ENCODE assay signal across 8 mouse cellular contexts in the genomic region with DNA sequence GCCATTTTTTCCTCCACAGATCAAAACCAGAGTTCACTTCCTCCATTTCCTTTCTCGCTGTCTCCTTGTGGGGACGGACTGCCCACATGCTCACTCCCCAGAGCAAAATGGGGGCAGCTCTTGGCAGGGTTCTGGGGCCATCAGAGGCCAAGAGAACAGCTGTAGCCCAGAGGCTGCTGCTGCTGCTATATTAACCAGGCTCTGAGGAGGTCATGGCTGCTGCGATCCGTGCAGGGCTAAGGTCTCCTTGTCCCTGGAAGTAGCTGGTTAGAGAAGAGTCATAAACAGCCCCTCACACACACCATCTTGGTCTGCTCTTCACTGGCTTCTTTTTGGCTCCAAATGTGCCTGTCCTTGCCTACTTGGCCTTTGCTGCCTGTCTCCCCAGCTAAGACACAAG. TPM values are rescaled to one million over a fixed set of nuclear protein-coding genes. Genes with fewer than 3 reads are reported as not detected.
A peak's percentile ranks its signal among the peaks of the same experiment; 100 is the strongest.
DNase-seq lines count a peak whose midpoint lies in the region; ATAC-seq and TF ChIP-seq lines count a peak whose summit lies in the region.

No protein-coding gene starts in this region.

- H3K27ac ChIP-seq in intestine, embryonic 14.5 days (ENCODE audit: low read depth): peak overlapping the region; percentile 60; the same call in 1 of the 2 replicates
- no peak overlapping the region; the same call in 1 of the 2 replicates for H3K27ac ChIP-seq in intestine, postnatal 0 days (ENCODE audit: low read depth, low read length)
- peak overlapping the region; percentile 26 for H3K27ac ChIP-seq in intestine, embryonic 16.5 days (ENCODE audit: low read length)
- H3K27ac ChIP-seq in limb, embryonic 15.5 days: peak overlapping the region; percentile 79

- DNase-seq in intestine, embryonic 14.5 days (ENCODE audit: low spot score): no peak
- no peak for DNase-seq in right cerebral cortex, postnatal 25 days
- DNase-seq in frontal cortex, postnatal 10 days (ENCODE audit: low spot score in 2 of 2): no peak
- DNase-seq in right cerebral cortex, postnatal 4 days: no peak

- peaks cover 17% of the 10 kb centered on the region for H3K4me1 ChIP-seq in intestine, embryonic 14.5 days (replicated peaks; ENCODE audit: control insufficient read depth, insufficient read depth, low read length)
- H3K4me1 ChIP-seq in intestine, postnatal 0 days (replicated peaks; ENCODE audit: control insufficient read depth, insufficient read depth, low read length): peaks cover 2% of the 10 kb centered on the region; the same call in 1 of the 2 replicates
- peaks cover 17% of the 10 kb centered on the region for H3K4me1 ChIP-seq in intestine, embryonic 16.5 days (ENCODE audit: control insufficient read depth, insufficient read depth, low read length)
- peaks cover 50% of the 10 kb centered on the region for H3K4me1 ChIP-seq in limb, embryonic 15.5 days

- no peak overlapping the region for H3K4me3 ChIP-seq in intestine, embryonic 14.5 days (ENCODE audit: low read depth, low read length)
- H3K4me3 ChIP-seq in intestine, postnatal 0 days (ENCODE audit: low read depth, low read length): no peak overlapping the region
- H3K4me3 ChIP-seq in intestine, embryonic 16.5 days (ENCODE audit: low read length): no peak overlapping the region
- H3K4me3 ChIP-seq in limb, embryonic 15.5 days: no peak overlapping the region

- TF ChIP-seq CTCF in intestine, postnatal 0 days (IDR thresholded peaks at IDR 0.05; ENCODE audit: low read depth): no peak

- 50% methylated on average over 4 of the region's 4 CpGs for WGBS in intestine, embryonic 14.5 days
- WGBS in intestine, postnatal 0 days: 63% methylated on average over 4 of the region's 4 CpGs
- 52% methylated on average over 4 of the region's 4 CpGs for WGBS in intestine, embryonic 16.5 days
- WGBS in limb, embryonic 15.5 days: 41% methylated on average over 4 of the region's 4 CpGs

- no peaks in the 10 kb centered on the region for H3K36me3 ChIP-seq in intestine, embryonic 14.5 days (ENCODE audit: control insufficient read depth, insufficient read depth, low read length)
- H3K36me3 ChIP-seq in intestine, postnatal 0 days (ENCODE audit: control insufficient read depth, insufficient read depth): peaks cover 8% of the 10 kb centered on the region; the same call in 1 of the 2 replicates
- H3K36me3 ChIP-seq in intestine, embryonic 16.5 days (ENCODE audit: control insufficient read depth, insufficient read depth, low read length): no peaks in the 10 kb centered on the region
- H3K36me3 ChIP-seq in limb, embryonic 15.5 days: 0 out of 2 replicates have a peak, but pooled peaks cover 3% of the 10 kb centered on the region

- H3K4me2 ChIP-seq in intestine, embryonic 14.5 days (ENCODE audit: low read length): no peak overlapping the region
- H3K4me2 ChIP-seq in intestine, postnatal 0 days (replicated peaks; ENCODE audit: low read depth): no peak overlapping the region
- H3K4me2 ChIP-seq in intestine, embryonic 16.5 days (ENCODE audit: low read depth, low read length): no peak overlapping the region
- H3K4me2 ChIP-seq in limb, embryonic 15.5 days: no peak overlapping the region

- H3K27me3 ChIP-seq in intestine, embryonic 14.5 days (replicated peaks; ENCODE audit: control insufficient read depth, insufficient read depth, low read length): no peaks in the 10 kb centered on the region
- H3K27me3 ChIP-seq in intestine, postnatal 0 days (replicated peaks; ENCODE audit: control insufficient read depth, insufficient read depth, low read length): no peaks in the 10 kb centered on the region
- H3K27me3 ChIP-seq in intestine, embryonic 16.5 days (replicated peaks; ENCODE audit: control insufficient read depth, insufficient read depth, low read length): no peaks in the 10 kb centered on the region
- H3K27me3 ChIP-seq in limb, embryonic 15.5 days: peaks cover 7% of the 10 kb centered on the region; the same call in 1 of the 2 replicates

- H3K9ac ChIP-seq in intestine, embryonic 14.5 days (ENCODE audit: low read length): no peak overlapping the region
- no peak overlapping the region for H3K9ac ChIP-seq in intestine, postnatal 0 days (ENCODE audit: low read depth, low read length)
- H3K9ac ChIP-seq in intestine, embryonic 16.5 days (ENCODE audit: low read depth, low read length): 0 out of 2 replicates have a peak overlapping the region, but pooled peaks have one; percentile 23
- no peak overlapping the region for H3K9ac ChIP-seq in limb, embryonic 15.5 days

- H3K9me3 ChIP-seq in intestine, embryonic 14.5 days (ENCODE audit: control insufficient read depth, low read length): no peaks in the 10 kb centered on the region
- H3K9me3 ChIP-seq in intestine, postnatal 0 days (ENCODE audit: control insufficient read depth): no peaks in the 10 kb centered on the region
- H3K9me3 ChIP-seq in intestine, embryonic 16.5 days (ENCODE audit: control insufficient read depth, low read length): no peaks in the 10 kb centered on the region
- no peaks in the 10 kb centered on the region for H3K9me3 ChIP-seq in limb, embryonic 15.5 days

- ATAC-seq in intestine, embryonic 14.5 days (replicated peaks; ENCODE audit: low FRiP score, low TSS enrichment, low read depth): no peak
- no peak for ATAC-seq in intestine, postnatal 0 days
- peak; percentile 15; the same call in 1 of the 2 replicates for ATAC-seq in granulocyte monocyte progenitor cell, adult 5-6 weeks (replicated peaks; ENCODE audit: poor library complexity, severe bottlenecking)
- no peak for ATAC-seq in intestine, embryonic 16.5 days
- no peak for ATAC-seq in limb, embryonic 15.5 days (ENCODE audit: insufficient number of reproducible peaks, low FRiP score, low TSS enrichment, low read depth)

RNA-seq across cellular contexts. Expression of gene Garnl3, which starts 33.8 kb away (rescaled TPM):
- polyA plus RNA-seq in intestine, embryonic 14.5 days (2014; fragmentation: Nextera tagmentation; extraction: Ambion mirVana): 17.2 and 18.6 TPM in 2 replicates
- polyA plus RNA-seq in intestine, postnatal 0 days (2015; fragmentation: Nextera tagmentation; extraction: Ambion mirVana): 5.9 and 6.3 TPM in 2 replicates
- not detected in 2 replicates for total RNA-seq in granulocyte monocyte progenitor cell, adult 5-6 weeks (2014; fragmentation: Nextera tagmentation)
- total RNA-seq in granulocyte monocyte progenitor cell, adult 5-6 weeks (2017): 0.13 TPM in 1 of 2 replicates, not detected in the other
- 8.7 and 10.2 TPM in 2 replicates for polyA plus RNA-seq in intestine, embryonic 16.5 days (2015; fragmentation: Nextera tagmentation; extraction: Ambion mirVana)
- polyA plus RNA-seq in limb, embryonic 15.5 days (2015; fragmentation: Nextera tagmentation; extraction: Ambion mirVana): 8.5 and 8.8 TPM in 2 replicates

RNA-seq across cellular contexts. Expression of gene Angptl2, which starts 50.6 kb away (rescaled TPM):
- 38.7 and 41.0 TPM in 2 replicates for polyA plus RNA-seq in intestine, embryonic 14.5 days (2014; fragmentation: Nextera tagmentation; extraction: Ambion mirVana)
- 24.2 and 25.5 TPM in 2 replicates for polyA plus RNA-seq in intestine, postnatal 0 days (2015; fragmentation: Nextera tagmentation; extraction: Ambion mirVana)
- total RNA-seq in granulocyte monocyte progenitor cell, adult 5-6 weeks (2014; fragmentation: Nextera tagmentation): 0.92 and 1.6 TPM in 2 replicates
- total RNA-seq in granulocyte monocyte progenitor cell, adult 5-6 weeks (2017): 1.3 TPM in 2 replicates
- polyA plus RNA-seq in intestine, embryonic 16.5 days (2015; fragmentation: Nextera tagmentation; extraction: Ambion mirVana): 41.6 and 42.9 TPM in 2 replicates
- polyA plus RNA-seq in limb, embryonic 15.5 days (2015; fragmentation: Nextera tagmentation; extraction: Ambion mirVana): 112 and 135 TPM in 2 replicates
